Mouse (Mus musculus) embryonic fibroblast, embryonic 13.5 days (primary cell): ENCODE data around the gene Rab1a.

Source experiments
- CTCF ChIP-seq: IDR thresholded peaks from 2 replicates; pipeline ENCODE4 v1.5.1; 2011; ENCODE audit warnings: mild to moderate bottlenecking, control low read depth, low read length, moderate library complexity, borderline replicate concordance; ENCODE audit not compliant: insufficient read depth
- POLR2A ChIP-seq: IDR thresholded peaks from 2 replicates; pipeline ENCODE4 v1.6.1; 2011; ENCODE audit warnings: low read depth, mild to moderate bottlenecking, control low read depth, low read length, moderate library complexity

DNA sequence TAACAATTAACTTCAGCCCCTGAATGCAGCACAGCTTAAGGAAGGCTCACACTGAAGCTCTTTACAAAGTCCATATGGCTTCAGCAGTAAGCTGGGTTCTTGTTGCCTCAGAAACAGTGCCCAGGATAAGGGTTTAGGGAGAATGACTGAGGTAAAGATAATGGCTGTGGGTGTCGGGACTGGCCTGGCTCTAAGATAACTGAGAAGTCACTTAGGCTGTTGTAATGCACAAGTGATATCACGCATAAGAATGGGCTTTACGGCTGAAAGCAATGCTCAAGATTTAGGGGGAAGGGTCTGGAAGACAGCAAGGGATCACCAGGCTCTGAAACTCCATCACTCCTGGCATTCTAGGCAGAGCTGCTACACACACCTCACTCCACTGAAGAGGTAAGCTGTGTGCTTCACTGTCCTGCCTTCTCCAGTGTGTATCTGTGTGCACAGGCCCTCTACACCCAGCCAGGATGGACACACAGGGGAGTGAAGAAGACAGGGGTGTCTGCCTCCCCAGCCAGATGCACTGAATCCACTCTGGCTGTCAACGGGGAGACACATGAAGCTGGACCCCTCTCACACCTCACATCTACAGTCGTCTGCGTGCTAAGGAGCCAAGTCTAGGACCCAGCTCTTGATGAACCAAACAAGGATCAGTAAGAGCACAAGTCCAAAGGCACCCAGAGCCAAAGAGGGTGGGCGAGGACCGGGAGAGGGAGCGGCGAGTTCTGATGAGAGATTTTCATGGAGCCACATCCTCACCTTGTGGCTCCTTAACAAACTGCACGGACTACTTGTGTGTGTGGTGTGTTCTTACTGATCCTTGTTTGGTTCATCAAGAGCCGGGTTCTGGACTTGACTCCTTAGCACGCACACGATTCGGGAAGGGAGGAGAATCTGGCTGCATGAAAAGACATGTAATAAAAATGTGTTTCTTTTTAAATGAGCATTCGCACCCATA lies 43.4 kb downstream of the Rab1a start:
- TF ChIP-seq POLR2A, result no peak
- no peak for TF ChIP-seq CTCF
